Mouse (Mus musculus): ENCODE measurements around the gene Gm42906.

- TF ChIP-seq POLR2A (IDR thresholded peaks at IDR 0.05; ENCODE audit: insufficient read depth, low read length) (no peak), CTCF (IDR thresholded peaks at IDR 0.05; ENCODE audit: low read depth, low read length) (no peak), EP300 (IDR thresholded peaks at IDR 0.05; ENCODE audit: insufficient read depth, low read depth, low read length) (no peak)
These were observed 64.5 kb downstream of the Gm42906 start for GRCm38 (mm10) chr5:151363343-151364000.
